Mouse (Mus musculus) heart, embryonic 16.5 days (tissue): ENCODE data around the gene AK157302. TPM values are rescaled to one million over a fixed set of nuclear protein-coding genes. Genes with fewer than 3 reads are reported as not detected.
"Not testable (repeated sequence)": the region's sequence is repeated elsewhere in the genome, so short reads cannot be mapped to it uniquely, and the experiment has no call there.

Experiments
- ATAC-seq: fragments of 200-750 bp; cut with Nextera tagmentation; replicated peaks from 2 replicates; pipeline ENCODE4 v1.8.0; 2017; ENCODE audit warnings: moderate number of reproducible peaks; ENCODE audit not compliant: insufficient read depth, low FRiP score; ENCODE audit errors: extremely low read depth
- H3K27ac ChIP-seq: fragments of 300-500 bp; sonication (generic); 2 replicates; pipeline ENCODE4 v1.5.1; 2014; ENCODE audit warnings: mild to moderate bottlenecking, low read length, control low read depth, moderate library complexity
- H3K27me3 ChIP-seq: fragments of 300-500 bp; sonication (generic); 2 replicates; pipeline ENCODE4 v1.6.1; 2014; ENCODE audit warnings: low read length, mixed read lengths; ENCODE audit not compliant: control insufficient read depth, insufficient read depth
- H3K36me3 ChIP-seq: fragments of 300-500 bp; sonication (generic); 2 replicates; pipeline ENCODE4 v1.6.1; 2014; ENCODE audit not compliant: control insufficient read depth, insufficient read depth
- H3K4me1 ChIP-seq: fragments of 300-500 bp; sonication (generic); 2 replicates; pipeline ENCODE4 v1.6.1; 2014; ENCODE audit warnings: low read length, mixed read lengths; ENCODE audit not compliant: control insufficient read depth, insufficient read depth
- H3K4me2 ChIP-seq: fragments of 300-500 bp; sonication (generic); 2 replicates; pipeline ENCODE4 v1.6.1; 2014; ENCODE audit warnings: low read depth, mild to moderate bottlenecking, control low read depth, low read length
- H3K4me3 ChIP-seq: fragments of 300-500 bp; sonication (generic); 2 replicates; pipeline ENCODE4 v1.5.1; 2014; ENCODE audit warnings: mild to moderate bottlenecking, control low read depth, low read length
- H3K9ac ChIP-seq: fragments of 300-500 bp; sonication (generic); 2 replicates; pipeline ENCODE4 v1.6.1; 2014; ENCODE audit warnings: low read length, control low read depth
- H3K9me3 ChIP-seq: fragments of 300-500 bp; sonication (generic); replicated peaks from 2 replicates; pipeline ENCODE4 v1.6.1; 2016; ENCODE audit warnings: low read length; ENCODE audit not compliant: control insufficient read depth
- WGBS: fragments of 180-500 bp; shearing (Covaris S2); extraction: QIAGEN DNeasy Blood & Tissue Kit; methylation state at CpG from one replicate; pipeline ENCODE4 v1.1.7; 2014; 5-methylcytosine and 5-hydroxymethylcytosine counted together
- polyA plus RNA-seq: library from polyadenylated mRNA; unstranded; fragments of >200 nt; fragmentation: Nextera tagmentation; extraction: Ambion mirVana; gene quantifications from 2 replicates; pipeline ENCODE4 v1.2.1, GENCODE M21; 2015

The AK157302 gene
- 0.77 and 4.1 TPM in 2 replicates for polyA plus RNA-seq

GRCm38 (mm10) chr13:21495080-21495479, at the start of gene AK157302:
Gene AK157302, plus strand, starts transcription at chr13:21495223.
- no peak within 1 kb of the TSS for H3K27ac ChIP-seq
- H3K27me3 ChIP-seq, result no peaks in the 10 kb centered on the region
- H3K9me3 ChIP-seq, result no peaks in the 10 kb centered on the region
- no peak within 1 kb of the TSS for H3K9ac ChIP-seq
- no peaks in the 10 kb centered on the region for H3K4me1 ChIP-seq
- no peaks in the 10 kb centered on the region for H3K36me3 ChIP-seq
- H3K4me2 ChIP-seq, result no peak within 1 kb of the TSS
- H3K4me3 ChIP-seq, result no peak within 1 kb of the TSS
- ATAC-seq, result no peak
- WGBS, result 89% methylated on average over 21 of the region's 21 CpGs

DNA sequence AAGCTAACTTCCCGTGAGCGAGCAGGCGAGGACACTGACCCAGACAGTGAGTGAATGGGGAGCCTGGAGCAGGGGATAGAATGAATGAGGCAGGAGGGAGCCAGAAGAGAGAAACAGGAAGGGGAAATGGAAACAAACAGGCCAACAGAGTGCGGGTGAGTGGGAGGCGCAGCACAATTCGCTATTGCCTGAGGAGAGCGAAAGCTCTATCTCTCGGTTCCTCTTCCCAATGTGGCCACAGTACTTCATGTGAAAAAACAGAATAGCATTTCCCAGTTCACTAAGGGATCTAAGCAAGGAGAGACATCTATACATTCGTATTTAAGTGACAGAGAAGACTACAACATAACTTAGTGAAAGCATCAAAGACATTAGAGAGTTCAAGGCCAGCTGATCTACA, 48.2 kb upstream of the AK157302 start:
- ATAC-seq, result no peak
- Histone ChIP-seq H3K4me2 (no peak overlapping the region), H3K4me1 (no peaks in the 10 kb centered on the region), H3K27me3 (no peaks in the 10 kb centered on the region), H3K27ac (no peak overlapping the region), H3K9me3 (no peaks in the 10 kb centered on the region), H3K9ac (no peak overlapping the region), H3K4me3 (no peak overlapping the region), H3K36me3 (peaks cover 46% of the 10 kb centered on the region)
- WGBS, result 85% methylated on average over 9 of the region's 9 CpGs

GRCm38 (mm10) chr13:21447856-21448614, 47.0 kb upstream of the AK157302 start:
- no peaks in the 10 kb centered on the region for H3K9me3 ChIP-seq
- no peak overlapping the region for H3K4me2 ChIP-seq
- no peak overlapping the region for H3K4me3 ChIP-seq
- H3K4me1 ChIP-seq, result peaks cover 4% of the 10 kb centered on the region
- ATAC-seq, result no peak
- no peak overlapping the region for H3K9ac ChIP-seq
- WGBS, result 79% methylated on average over 16 of the region's 16 CpGs
- H3K27ac ChIP-seq, result no peak overlapping the region
- H3K27me3 ChIP-seq, result no peaks in the 10 kb centered on the region
- H3K36me3 ChIP-seq, result peaks cover 46% of the 10 kb centered on the region

DNA sequence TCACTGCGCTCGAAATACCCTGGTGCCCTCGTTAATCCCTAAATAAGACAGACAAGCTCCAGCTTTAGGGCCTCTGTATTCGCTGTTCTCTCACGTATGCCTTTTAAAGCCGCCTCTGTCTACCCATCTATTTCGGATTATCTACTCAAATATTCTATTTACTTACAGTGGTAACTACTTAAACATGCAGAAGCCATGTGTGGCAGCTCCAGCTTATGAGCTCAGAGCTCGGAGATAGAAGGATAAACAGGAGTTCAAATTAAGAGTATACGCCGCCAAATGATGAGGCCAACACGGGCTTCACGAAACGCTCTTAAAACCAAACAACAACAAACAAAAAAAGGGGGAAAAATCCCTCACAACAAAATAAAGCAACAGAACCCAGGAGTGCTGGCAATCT, 42.0 kb upstream of the AK157302 start:
- Histone ChIP-seq H3K27me3 (no peaks in the 10 kb centered on the region), H3K9ac (peak overlapping the region; percentile 92), H3K9me3 (no peaks in the 10 kb centered on the region), H3K4me1 (peaks cover 7% of the 10 kb centered on the region), H3K4me3 (peak overlapping the region; percentile 91), H3K4me2 (peak overlapping the region; percentile 69), H3K27ac (peak overlapping the region; percentile 87), H3K36me3 (peaks cover 8% of the 10 kb centered on the region; the same call in 1 of the 2 replicates)
- WGBS, result 2% methylated on average over 13 of the region's 13 CpGs
- no peak for ATAC-seq

DNA sequence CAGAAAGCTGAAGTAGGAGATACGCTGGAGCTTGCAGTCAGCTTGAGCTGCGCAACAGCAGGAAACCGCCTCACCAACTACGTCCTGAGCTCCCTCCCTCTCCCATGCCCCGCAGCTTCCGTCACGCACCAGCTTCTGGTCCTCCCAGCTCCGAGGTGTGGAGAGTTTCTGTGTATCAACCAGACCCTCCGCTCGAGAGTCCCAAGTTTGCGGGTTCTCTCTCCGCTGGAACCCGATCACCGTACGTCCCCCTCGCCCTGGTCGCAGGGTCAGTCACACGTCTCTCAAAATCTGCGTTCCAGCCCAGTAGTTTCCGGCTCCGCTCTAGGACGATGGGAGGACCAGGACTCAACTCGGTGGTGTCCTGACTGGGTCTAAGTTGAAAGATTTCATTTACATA, 41.6 kb upstream of the AK157302 start, which contains the start of gene Zscan26:
Gene Zscan26 (minus strand): TSS at position 282 of the 400 bp plus-strand sequence.
- Histone ChIP-seq H3K4me2 (peak within 1 kb of the TSS; percentile 69), H3K9ac (peak within 1 kb of the TSS; percentile 92), H3K36me3 (peaks cover 8% of the 10 kb centered on the region; the same call in 1 of the 2 replicates), H3K9me3 (no peaks in the 10 kb centered on the region), H3K27me3 (no peaks in the 10 kb centered on the region), H3K4me1 (peaks cover 7% of the 10 kb centered on the region), H3K27ac (peak within 1 kb of the TSS; percentile 87), H3K4me3 (peak within 1 kb of the TSS; percentile 91)
- ATAC-seq, result peak; percentile 93
- WGBS, result 0% methylated on average over 23 of the region's 23 CpGs

GRCm38 (mm10) chr13:21454133-21454532, 40.9 kb upstream of the AK157302 start:
- Histone ChIP-seq H3K27ac (no peak overlapping the region), H3K4me1 (peaks cover 7% of the 10 kb centered on the region), H3K9me3 (no peaks in the 10 kb centered on the region), H3K27me3 (no peaks in the 10 kb centered on the region), H3K9ac (no peak overlapping the region; the same call in 1 of the 2 replicates), H3K4me2 (peak overlapping the region; percentile 69; the same call in 1 of the 2 replicates), H3K36me3 (peaks cover 5% of the 10 kb centered on the region; the same call in 1 of the 2 replicates), H3K4me3 (no peak overlapping the region)
- WGBS, result 44% methylated on average over 3 of the region's 3 CpGs
- ATAC-seq, result no peak

DNA sequence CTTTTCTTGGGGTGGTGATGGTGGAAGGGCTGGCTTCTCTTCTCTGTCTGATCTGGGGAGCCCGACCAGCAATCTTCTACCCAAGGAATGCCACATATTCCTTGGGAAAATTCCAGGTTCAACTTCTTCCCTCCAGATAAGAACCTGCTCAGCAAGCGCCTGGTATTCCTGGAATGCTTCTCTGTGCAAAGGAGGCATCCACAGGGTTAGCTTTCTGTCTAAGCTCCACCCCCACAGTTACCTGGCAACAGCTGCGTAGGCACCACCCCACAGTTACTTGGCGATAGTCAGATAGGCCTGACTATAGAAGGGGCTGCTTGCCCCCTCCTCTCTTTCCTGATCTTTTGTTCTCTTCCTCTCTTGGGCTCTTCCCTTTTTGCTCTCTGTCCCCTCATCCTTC, 38.7 kb upstream of the AK157302 start:
- H3K36me3 ChIP-seq, result peaks cover 3% of the 10 kb centered on the region; the same call in 1 of the 2 replicates
- no peaks in the 10 kb centered on the region for H3K27me3 ChIP-seq
- 4% methylated on average over 4 of the region's 4 CpGs for WGBS
- no peak overlapping the region for H3K27ac ChIP-seq
- peaks cover 7% of the 10 kb centered on the region for H3K4me1 ChIP-seq
- H3K9ac ChIP-seq, result no peak overlapping the region
- no peak; the same call in 1 of the 2 replicates for ATAC-seq
- no peak overlapping the region for H3K4me3 ChIP-seq
- no peaks in the 10 kb centered on the region for H3K9me3 ChIP-seq
- no peak overlapping the region for H3K4me2 ChIP-seq

DNA sequence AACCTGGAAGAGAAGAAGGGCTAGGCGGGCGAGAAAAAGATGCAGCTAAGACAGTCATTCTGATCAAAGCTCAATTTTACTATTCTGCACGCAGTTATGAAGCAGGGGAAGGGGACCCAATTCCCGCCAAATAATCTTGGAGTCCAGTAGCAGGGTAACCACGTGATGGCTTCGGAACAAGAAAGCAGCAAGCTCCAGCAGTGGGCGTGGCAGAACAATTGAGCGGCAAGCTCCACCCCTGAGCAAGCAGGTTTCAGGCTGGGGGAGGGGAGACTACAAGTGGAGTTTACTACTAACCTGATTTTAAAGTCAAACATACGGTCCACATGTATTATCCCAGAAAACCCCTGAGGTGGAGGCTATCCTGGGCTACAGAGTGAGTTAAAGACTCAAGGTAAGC, 32.5 kb upstream of the AK157302 start:
- not testable (repeated sequence) for H3K36me3 ChIP-seq, H3K27ac ChIP-seq, H3K9ac ChIP-seq, H3K4me1 ChIP-seq, H3K9me3 ChIP-seq, H3K27me3 ChIP-seq, H3K4me3 ChIP-seq, H3K4me2 ChIP-seq, ATAC-seq
- 51% methylated on average over 9 of the region's 9 CpGs for WGBS

DNA sequence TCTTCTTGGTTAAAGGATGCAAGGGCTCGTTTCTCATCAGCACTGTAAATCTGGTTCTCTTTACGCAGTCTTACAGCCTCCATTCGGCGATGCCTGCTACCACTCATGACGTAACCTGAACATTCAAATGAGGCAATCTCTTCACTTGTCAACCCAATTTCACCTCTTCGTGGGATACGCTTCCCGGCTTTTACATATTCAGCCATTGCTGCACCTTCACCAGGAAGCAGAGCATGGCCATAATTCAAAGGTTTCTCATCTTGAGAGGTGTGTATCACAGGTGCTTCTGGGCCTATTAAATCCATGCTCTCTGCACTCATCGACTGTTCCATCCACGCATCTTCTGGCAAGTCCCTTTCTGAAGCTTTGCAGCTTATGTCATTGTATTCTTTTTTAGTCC, 27.7 kb upstream of the AK157302 start:
- no peaks in the 10 kb centered on the region for H3K27me3 ChIP-seq
- no peak overlapping the region for H3K4me3 ChIP-seq
- no peak for ATAC-seq
- no peaks in the 10 kb centered on the region for H3K4me1 ChIP-seq
- no peak overlapping the region for H3K27ac ChIP-seq
- 84% methylated on average over 10 of the region's 10 CpGs for WGBS
- H3K4me2 ChIP-seq, result no peak overlapping the region
- no peaks in the 10 kb centered on the region for H3K9me3 ChIP-seq
- H3K36me3 ChIP-seq, result no peaks in the 10 kb centered on the region
- no peak overlapping the region for H3K9ac ChIP-seq
